Mouse (Mus musculus) gastrocnemius, postnatal 4 days (tissue): Measurements from ENCODE around the gene Cmtm8. TPM values are rescaled to one million over a fixed set of nuclear protein-coding genes. Genes with fewer than 3 reads are reported as not detected.
A peak's percentile ranks its signal among the peaks of the same experiment; 100 is the strongest.

Experiments used
- DNase-seq, 2 experiments: peaks; one replicate each; pipeline ENCODE4 v3.0.0; 2021 to 2022; ENCODE audit warnings: low spot score in 2 of 2, mixed read lengths in 2 of 2
- total RNA-seq, 2 experiments: library from RNA; stranded (reverse); gene quantifications; 2 replicates each; pipeline ENCODE4 v1.2.3; 2021

Cmtm8 gene
- total RNA-seq, 2 experiments from 2014 or later, result 3.3 to 3.9 TPM

DNA sequence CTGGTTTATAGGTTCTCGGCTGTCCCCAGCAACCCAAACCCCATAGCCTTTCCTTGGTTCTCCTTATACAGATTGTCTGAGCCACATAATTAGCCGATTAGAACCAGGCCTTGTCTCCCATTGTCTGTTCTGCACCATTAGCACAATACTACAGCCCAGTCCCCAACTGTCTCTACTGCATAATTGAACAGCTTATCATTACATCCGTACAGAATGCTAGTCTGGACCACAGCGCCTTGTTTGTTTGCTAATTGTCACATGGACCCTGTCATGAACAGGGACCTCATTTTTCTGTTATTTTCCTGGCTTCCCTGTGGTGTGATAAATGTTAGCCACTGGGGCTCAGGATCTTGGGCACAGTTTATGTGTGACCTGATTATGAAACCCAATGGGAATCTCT, 84.1 kb downstream of the Cmtm8 start:
- DNase-seq, result no peak

DNA sequence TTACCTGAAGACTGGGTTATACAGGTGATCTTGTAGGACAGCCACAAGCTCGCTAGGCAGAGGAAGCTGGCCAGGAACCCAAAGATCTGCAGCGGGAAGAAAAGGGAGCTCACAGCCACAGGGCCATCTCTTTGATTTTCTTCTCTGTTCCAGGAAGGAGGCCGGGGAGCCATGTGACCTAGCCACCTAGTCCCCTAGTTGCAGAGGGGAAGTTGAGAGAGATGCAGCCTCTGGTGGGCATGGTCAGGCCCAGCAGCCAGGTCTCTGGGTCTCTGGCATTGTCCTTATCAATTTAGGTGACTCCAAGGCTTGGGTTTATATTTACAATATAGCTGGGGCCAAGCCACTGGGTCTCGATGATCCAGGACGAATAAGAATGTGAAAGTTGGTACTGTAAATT, 85.2 kb downstream of the Cmtm8 start:
- no peak for DNase-seq

DNA sequence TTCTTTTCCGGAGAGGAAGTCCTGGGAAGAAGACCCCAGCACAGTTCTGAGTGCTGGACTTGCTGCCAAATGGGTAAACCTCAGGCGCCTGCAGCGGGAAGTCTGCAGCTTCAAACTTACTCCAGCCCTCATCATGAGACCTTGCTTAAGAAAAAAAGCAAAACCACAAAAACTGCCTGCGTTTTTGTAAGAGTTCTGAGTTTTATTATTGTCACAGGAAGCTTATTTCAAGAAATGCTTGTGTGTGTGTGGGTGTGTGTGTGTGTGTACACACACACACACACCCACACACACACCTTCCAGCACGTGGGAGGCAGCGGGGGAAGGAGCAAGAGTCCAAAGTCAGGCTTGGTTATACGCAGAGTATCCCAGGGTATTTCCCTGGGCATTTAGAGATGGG, 85.7 kb downstream of the Cmtm8 start:
- DNase-seq, result no peak

DNA sequence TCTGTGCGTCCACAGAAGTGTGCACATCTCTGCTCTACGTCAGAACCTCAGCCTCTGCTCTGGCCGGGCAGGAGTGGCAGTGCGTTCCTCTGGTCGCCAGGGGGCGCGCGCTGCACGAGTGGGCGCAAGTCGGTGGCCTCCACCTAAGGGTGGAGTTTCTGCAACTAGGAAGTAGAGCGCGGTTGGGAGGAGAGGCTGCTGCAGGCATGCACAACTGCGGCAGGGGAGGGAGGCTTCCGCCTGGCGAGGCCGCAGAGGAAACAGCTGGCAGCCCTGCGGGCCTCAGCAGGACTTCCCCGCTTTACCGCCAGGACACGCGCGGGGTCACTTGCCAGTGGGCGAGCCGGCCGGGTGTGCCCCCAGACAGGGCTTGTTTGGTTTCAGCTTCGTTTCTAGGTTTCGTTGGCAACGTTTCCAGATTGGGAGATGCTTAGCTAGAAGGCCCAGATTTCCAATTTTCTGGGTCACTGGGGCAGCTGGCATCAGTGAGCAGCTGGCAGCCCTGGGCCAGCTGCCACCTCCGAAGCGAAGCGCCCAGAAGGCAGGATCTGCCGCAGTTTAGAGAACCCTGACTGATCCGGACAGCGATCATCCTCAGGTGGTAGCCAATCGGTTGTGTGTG, 91.0 kb downstream of the Cmtm8 start:
- DNase-seq, result peak; percentile 88 to 92

DNA sequence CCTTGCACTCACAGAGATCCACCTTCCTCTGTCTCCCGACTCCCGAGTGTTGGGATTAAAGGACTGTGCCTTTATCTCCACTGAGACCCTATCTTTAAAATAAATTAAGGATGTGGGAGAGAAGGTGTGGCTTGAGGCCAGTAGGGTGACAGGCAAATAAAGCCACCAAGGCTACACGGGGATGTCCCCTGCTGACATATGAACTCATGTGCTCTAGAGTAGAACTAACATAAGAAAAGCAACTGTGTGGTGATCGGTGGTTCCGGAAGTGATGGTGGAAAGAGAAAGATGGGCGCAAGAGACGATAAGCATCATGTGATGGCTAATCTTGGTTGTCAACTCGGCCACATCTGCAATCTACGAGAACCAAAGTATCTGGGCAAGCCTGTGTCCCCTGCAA, 91.6 kb downstream of the Cmtm8 start:
- DNase-seq, result no peak

DNA sequence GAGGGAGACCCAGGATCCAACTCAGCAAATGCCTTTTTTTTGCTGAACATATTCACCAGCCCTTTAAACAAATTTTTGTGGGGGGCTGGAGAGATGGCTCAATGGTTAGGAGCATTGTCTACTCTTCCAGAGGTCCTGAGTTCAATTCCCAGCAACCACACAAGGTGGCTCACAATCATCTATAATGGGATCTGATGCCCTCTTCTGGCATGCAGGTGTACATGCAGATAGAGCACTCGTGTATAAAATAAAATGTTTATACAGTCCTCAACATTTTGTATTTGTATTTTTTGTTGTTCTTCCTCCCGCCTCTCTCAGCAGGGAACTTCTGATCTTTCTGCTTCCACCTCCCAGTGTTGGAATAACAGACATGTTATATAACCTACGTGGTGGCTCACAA, 92.4 kb downstream of the Cmtm8 start:
- no peak for DNase-seq

DNA sequence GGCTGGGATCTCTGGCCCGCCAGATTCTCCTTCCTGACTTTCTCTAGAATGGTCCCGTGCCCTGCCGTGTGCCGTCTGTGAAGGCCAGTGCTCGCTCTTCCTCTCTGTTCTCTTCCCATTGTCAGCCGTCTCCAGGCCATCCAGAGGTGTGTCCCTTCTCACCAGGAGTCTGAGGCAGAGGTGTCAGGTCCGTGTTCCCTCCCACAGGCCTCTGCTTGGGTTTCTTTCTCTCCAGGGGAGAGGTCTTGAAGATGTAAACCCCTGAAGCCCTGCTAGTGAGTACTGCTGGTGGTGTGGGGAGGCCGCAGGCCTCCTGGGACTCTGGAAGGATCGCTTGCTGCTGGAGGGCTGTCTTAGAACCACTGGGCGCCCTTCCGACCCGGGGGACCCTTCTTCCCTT, 96.5 kb downstream of the Cmtm8 start:
- no peak for DNase-seq

DNA sequence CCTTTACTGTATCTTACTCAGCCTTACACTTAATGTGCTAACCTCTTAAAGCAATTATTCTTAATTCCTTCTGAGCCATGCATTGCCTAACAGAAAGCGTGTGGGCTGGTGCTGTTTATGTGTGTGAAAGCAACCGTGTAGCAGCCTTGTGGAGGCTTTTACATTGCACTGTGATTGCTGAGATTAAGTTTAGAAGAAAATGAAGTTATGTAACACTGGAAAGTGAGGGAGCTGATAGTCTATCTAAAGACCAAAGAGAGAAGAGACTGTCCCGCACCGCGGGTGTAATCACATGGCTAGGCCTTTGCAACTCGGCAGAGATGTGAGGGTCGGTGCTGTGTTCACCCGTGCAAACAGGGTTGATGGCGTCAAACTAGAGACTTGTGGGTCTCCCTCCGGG, 96.9 kb downstream of the Cmtm8 start:
- DNase-seq, result no peak

DNA sequence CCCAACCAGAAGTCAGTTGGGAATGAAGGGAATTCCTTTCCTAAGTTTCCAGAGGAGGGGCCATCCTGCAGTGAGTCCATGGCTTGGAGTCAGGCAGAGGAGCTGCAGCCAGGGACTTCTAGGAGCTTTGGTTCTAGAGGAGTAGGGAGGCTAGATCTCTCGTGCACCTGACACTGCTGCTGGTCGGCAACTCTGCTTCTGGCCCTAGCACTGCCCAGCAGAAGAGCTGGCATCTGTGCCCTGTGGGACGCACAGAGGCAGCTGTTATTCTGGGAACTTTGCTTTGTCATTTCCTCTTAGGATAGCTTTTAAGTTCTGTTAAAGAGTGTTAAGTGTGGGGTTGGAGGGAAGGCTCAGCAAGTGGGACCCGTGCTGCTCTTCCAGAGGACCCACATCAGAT, 98.3 kb downstream of the Cmtm8 start:
- no peak for DNase-seq

DNA sequence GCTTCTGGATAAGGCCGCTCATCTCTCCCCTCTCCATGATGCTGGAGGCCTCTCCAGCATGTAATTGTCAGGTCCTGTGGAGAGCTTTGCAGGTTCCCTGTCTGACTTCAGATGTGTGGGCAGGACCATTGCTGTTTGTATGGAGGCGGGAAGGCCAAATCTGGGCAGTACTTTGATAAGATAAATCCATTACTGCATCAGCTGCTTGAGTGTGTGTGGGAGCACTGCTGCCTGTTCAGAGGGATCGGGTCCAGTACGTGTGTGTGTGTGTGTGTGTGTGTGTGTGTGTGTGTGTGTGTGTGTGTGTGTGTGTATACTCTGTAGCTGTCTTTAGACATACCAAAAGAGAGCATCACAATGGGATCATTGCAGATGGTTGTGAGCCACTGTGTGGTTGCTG, 98.8 kb downstream of the Cmtm8 start:
- DNase-seq, result no peak

DNA sequence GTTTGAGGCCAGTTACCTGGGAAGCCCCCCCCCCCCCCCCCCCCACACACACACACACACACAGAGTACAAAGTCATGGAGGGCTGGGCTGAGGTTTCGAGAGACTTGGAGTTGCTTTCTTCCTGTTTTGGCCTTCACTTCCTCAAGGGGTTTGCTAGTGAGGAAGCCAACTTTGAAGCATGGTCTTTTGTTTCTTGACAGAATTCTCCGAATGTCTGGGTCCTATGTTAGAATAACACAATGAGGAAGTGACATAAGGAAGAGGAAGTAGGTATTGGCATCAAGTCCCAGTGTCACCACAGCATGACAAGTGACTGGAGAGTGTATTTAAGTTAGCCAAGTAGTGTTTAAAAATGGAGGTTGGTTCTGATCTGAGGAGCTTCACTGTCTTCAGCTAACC, 101.2 kb downstream of the Cmtm8 start:
- no peak for DNase-seq

DNA sequence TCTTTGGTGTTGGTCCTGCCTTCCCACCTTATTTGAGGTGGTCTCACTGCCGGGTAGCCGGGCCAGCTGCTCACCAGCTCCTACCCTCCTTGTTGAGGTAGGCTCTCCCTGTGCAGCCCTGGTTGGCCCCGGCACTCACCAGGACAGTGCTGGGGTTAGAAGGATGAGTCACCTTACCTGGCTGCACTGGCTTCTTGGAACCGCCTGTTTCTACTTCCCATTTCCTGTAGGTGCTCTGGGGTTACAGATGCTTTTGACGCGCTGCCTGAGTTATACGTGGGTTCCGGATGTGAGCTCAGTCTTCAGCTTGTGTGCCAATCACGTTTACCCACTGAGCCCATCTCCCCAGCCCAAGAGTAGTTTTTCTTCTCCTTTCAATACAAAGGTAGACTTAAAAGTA, 103.6 kb downstream of the Cmtm8 start:
- DNase-seq, result no peak

Other genes starting within 250 kb of the Cmtm8 start
- gene Cnot10, start 204.0 kb downstream of the Cmtm8 start, total RNA-seq, result 10 to 100 TPM; 31.3 to 37.0 TPM
- gene Dync1li1, start 155.4 kb downstream of the Cmtm8 start, total RNA-seq, result 10 to 100 TPM; 44.3 to 46.6 TPM
- gene Cmtm6, start 113.0 kb downstream of the Cmtm8 start, total RNA-seq, result 10 to 100 TPM; 22.0 to 22.4 TPM
- gene Cmtm7, start 62.3 kb downstream of the Cmtm8 start, total RNA-seq, result 10 to 100 TPM; 27.5 to 32.2 TPM
- 10 to 100 TPM; 26.6 to 27.0 TPM for gene Gpd1l, start 89.8 kb upstream of the Cmtm8 start, total RNA-seq
- 1 to 10 TPM; 8.2 to 8.4 TPM for gene Osbpl10, start 134.4 kb upstream of the Cmtm8 start, total RNA-seq
- 10 to 100 TPM; 43.9 to 44.9 TPM for gene Rps27rt, start 138.6 kb upstream of the Cmtm8 start, total RNA-seq